Mouse (Mus musculus) mouse embryonic stem cell (cell line): ENCODE measurements around the gene Ilvbl.
"Not testable (repeated sequence)": the region's sequence is repeated elsewhere in the genome, so short reads cannot be mapped to it uniquely, and the experiment has no call there.

Source experiments
- in situ Hi-C, 2 experiments: fragments of 300-500 bp; cut with MboI; formaldehyde crosslinking; loops; 1 replicate in 1 of 2; 3 replicates in 1 of 2; pipeline ENCODE4 v1.14.3; 2019 to 2020; ENCODE audit warnings: low sequenced_read_pairs in 2 of 2, low pct_unique_long_range_greater_than_20kb in 1 of 2, mixed read lengths in 1 of 2; ENCODE audit not compliant: unreplicated experiment in 1 of 2

The Ilvbl gene

GRCm38 (mm10) chr10:78589291-78589690, 15.1 kb downstream of the Ilvbl start:
- in situ Hi-C loops, result no loop called here

DNA sequence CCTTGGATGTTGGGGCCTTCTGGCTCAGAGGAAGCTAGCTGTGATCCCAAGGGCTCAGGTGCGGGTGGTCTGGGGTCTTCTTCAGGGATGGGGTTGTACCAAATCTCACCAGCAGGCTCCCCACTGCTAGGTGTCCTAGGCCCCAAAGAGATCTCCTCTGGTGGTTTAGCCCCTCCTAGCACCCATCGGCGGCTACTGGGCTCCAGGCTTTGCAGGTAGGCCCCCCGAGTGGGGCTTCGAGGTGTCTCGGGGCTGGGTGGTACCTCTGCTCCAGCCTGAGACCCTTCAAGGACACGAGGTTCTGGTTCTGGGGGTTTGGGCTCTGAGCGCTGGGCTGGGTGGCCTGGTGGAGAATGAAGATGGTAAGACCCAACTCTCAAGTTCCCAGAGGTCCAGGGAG, 15.8 kb downstream of the Ilvbl start:
- in situ Hi-C loops, result loop anchor here in 1 of 2 experiments (5.0 kb wide), 1 partner anchor 68 kb away; no protein-coding TSS in a partner anchor

DNA sequence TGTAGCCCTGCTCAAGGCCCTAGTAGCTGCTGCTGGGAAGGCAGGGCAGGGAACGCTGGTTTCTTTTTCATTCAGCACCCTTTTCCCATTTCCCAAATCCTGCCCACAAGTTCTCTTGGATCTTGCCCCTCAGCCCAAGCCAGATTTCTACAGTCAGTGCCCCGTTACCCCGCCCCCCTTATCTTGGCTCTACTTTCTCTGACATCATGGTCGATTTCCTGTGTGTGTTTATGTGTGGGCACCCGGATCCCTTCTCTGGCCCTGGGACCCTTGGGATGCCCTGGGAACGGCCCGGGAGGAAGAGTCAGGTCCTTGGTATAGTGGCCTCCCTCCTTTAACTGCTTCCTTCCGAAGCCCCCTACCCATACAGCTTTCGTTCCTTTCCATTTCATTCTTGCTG, 16.6 kb downstream of the Ilvbl start:
- in situ Hi-C loops, result loop anchor here in 1 of 2 experiments (5.0 kb wide), 1 partner anchor 68 kb away; no protein-coding TSS in a partner anchor

GRCm38 (mm10) chr10:78591406-78592328, 17.5 kb downstream of the Ilvbl start, which contains the start of gene Syde1:
TSS of gene Syde1 (minus strand) at chr10:78591964.
- in situ Hi-C loops, result loop anchor here in 1 of 2 experiments (5.0 kb wide), 1 partner anchor 69 kb away; no protein-coding TSS in a partner anchor

GRCm38 (mm10) chr10:78592856-78593379, 18.8 kb downstream of the Ilvbl start:
- in situ Hi-C loops, result loop anchor here in 1 of 2 experiments (5.0 kb wide), 1 partner anchor 71 kb away; no protein-coding TSS in a partner anchor

- in situ Hi-C loops, result loop anchor here in 1 of 2 experiments (5.0 kb wide), 1 partner anchor 71 kb away; no protein-coding TSS in a partner anchor
Observed at GRCm38 (mm10) chr10:78593736-78594135, 19.6 kb downstream of the Ilvbl start.

- in situ Hi-C loops, result loop anchor here in 1 of 2 experiments (5.0 kb wide), 1 partner anchor 72 kb away; no protein-coding TSS in a partner anchor
Observed at GRCm38 (mm10) chr10:78594157-78594556, 20.0 kb downstream of the Ilvbl start.

- in situ Hi-C loops, result loop anchor here in 1 of 2 experiments (5.0 kb wide), 1 partner anchor 72 kb away; no protein-coding TSS in a partner anchor
Observed at GRCm38 (mm10) chr10:78594566-78594965, 20.4 kb downstream of the Ilvbl start.

DNA sequence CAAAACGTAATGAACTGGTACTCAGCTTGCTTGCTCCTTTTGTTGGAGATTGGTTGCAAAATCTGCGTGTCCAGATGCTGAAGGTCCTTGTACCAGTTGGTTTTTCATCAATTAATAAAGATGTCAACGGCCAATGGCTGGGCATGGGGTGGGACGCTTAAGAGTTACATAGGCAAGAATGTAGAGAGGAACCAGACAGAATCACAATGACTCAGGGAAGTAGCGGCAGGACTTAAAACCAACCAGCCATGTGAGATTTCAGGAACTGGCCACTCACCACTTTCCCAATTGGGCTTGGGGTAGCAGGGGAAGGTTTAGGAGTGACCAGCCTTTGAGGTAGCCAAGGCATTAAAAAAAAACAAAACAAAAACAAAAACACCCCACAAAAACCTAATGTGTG, 25.7 kb downstream of the Ilvbl start:
- in situ Hi-C loops, result no loop called here

DNA sequence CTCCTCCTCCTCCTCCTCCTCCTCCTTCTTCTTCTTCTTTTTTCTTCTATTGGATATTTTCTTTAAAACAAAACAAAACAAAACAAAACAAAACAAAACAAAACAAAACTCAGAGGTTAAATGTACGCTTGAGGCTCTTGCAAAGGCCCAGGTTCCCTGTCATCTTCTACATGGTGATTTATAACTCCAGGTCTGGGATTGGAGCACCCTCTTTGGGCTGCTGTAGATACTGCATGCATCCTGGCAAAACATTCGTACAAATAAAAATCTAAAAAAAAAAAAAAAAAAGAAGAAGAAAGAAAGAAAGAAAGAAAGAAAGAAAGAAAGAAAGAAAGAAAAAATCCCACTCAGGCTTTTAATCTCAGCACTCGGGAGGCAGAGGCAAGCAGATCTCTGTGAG, 30.9 kb downstream of the Ilvbl start:
- in situ Hi-C loops, result no loop called here

DNA sequence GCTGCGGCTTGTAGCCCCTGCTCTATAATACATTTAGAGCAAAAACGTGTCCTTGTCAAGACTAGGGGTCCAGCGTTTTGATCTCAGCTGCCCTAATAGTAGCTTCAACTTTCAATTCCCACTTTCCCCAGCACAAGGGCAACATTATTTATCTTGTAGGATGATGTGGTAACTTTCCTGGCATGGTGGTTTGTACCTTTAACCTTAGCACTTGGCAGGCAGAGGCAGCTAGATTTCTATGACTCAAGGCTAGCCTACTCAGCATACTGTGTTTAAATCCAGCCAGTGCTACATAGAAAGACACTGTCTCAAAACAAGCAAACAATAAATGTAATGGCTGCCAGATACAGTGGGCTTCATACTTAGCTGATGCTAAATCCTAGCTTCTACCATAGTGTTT, 33.5 kb downstream of the Ilvbl start:
- in situ Hi-C loops, result no loop called here

- in situ Hi-C loops, result no loop called here
Observed at GRCm38 (mm10) chr10:78617974-78618373, 43.8 kb downstream of the Ilvbl start, which contains the start of gene Olfr1357. TSS of gene Olfr1357 (minus strand) at chr10:78618074.

- in situ Hi-C loops, result not testable (repeated sequence)
Observed at GRCm38 (mm10) chr10:78623143-78623542, 49.0 kb downstream of the Ilvbl start.

DNA sequence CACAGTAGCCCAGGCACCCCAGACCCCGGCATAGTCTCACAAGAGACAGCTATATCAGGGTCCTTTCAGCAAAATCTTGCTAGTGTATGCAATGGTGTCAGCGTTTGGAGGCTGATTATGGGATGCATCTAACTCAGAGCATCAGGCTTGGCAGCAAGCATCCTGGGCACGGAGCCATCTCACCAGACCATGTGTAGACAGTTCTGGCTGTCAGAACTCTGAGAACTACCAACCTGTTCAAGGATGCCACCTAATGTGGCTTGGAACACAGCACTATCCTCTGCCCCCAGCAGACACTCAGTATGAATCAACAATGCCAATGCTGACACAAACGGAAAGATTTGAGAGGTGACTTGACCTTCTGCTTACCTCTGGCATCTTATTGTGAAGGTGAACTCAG, 56.0 kb downstream of the Ilvbl start:
- in situ Hi-C loops, result no loop called here

DNA sequence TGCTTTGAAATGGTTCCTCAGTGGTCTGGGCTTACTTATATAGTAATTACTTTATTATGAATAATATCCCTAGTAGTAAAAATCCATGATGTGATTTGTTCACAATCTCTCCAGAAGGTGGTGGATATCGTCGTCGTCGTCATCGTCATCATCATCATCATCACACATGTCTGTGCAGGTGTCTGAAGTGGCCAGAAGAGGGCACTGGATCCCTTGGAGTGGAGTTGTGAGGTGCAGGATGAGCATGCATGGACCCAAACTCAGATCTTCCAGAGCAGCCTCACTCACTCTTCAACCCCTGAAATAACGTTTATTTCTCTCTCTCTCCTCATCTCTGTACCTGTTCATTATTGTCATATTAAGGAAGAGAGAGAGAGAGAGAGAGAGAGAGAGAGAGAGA, 58.2 kb downstream of the Ilvbl start:
- in situ Hi-C loops, result no loop called here
